Mouse (Mus musculus) CD4-positive, CD25-positive, alpha-beta regulatory T cell, adult 4 months (primary cell): ENCODE measurements around the gene Sectm1a. TPM values are rescaled to one million over a fixed set of nuclear protein-coding genes. Genes with fewer than 3 reads are reported as not detected.
"Not testable (repeated sequence)": the region's sequence is repeated elsewhere in the genome, so short reads cannot be mapped to it uniquely, and the experiment has no call there.

Experiments used
- ATAC-seq: one replicate; pipeline ENCODE4 v1.8.0; 2017
- polyA plus RNA-seq, 2 experiments: library from polyadenylated mRNA; unstranded; fragments of 100-300 nt; shearing (Covaris generic); gene quantifications; one replicate each; pipeline ENCODE4 v1.2.1; 2017

Sectm1a gene
- polyA plus RNA-seq, 2 experiments from 2014 or later = not detected

GRCm38 (mm10) chr11:121047826-121048399 is 33.1 kb downstream of the Sectm1a start:
- no peak for ATAC-seq

- no peak for ATAC-seq
Measured at GRCm38 (mm10) chr11:121045286-121045685, 35.7 kb downstream of the Sectm1a start.

GRCm38 (mm10) chr11:121043025-121043424 is 38.0 kb downstream of the Sectm1a start:
- not testable (repeated sequence) for ATAC-seq

GRCm38 (mm10) chr11:121042480-121042879 is 38.5 kb downstream of the Sectm1a start:
- no peak for ATAC-seq

GRCm38 (mm10) chr11:121041636-121042035 is 39.4 kb downstream of the Sectm1a start:
- no peak for ATAC-seq

- ATAC-seq = peak; percentile 50
Measured at GRCm38 (mm10) chr11:121041212-121041611, 39.8 kb downstream of the Sectm1a start.

GRCm38 (mm10) chr11:121039302-121039701 is 41.7 kb downstream of the Sectm1a start, which contains the start of gene Cd7:
Cd7 (minus strand) TSS chr11:121039418.
- ATAC-seq = peak; percentile 80

- peak; percentile 62 for ATAC-seq
Measured at GRCm38 (mm10) chr11:121038366-121039240, 42.4 kb downstream of the Sectm1a start.

- ATAC-seq = no peak
Measured at GRCm38 (mm10) chr11:121033118-121033517, 47.9 kb downstream of the Sectm1a start.

- no peak for ATAC-seq
Measured at GRCm38 (mm10) chr11:121027259-121027658, 53.8 kb downstream of the Sectm1a start.

- ATAC-seq = no peak
Measured at GRCm38 (mm10) chr11:121024163-121024562, 56.9 kb downstream of the Sectm1a start.

GRCm38 (mm10) chr11:121019501-121019900 is 61.5 kb downstream of the Sectm1a start:
- no peak for ATAC-seq

GRCm38 (mm10) chr11:121017703-121018102 is 63.3 kb downstream of the Sectm1a start:
- no peak for ATAC-seq

Other genes with a start within 250 kb of the Sectm1a start
- 1 to 10 TPM in 1 of 2 experiments, under 1 TPM in 1; 0.12 to 1.1 TPM for gene Ccdc57, start 148.3 kb downstream of the Sectm1a start, polyA plus RNA-seq
- 1 to 10 TPM; 3.5 to 5.3 TPM for gene Slc16a3, start 132.7 kb downstream of the Sectm1a start, polyA plus RNA-seq
- gene Csnk1d, start 89.9 kb downstream of the Sectm1a start, polyA plus RNA-seq = 10 to 100 TPM; 50.4 to 78.2 TPM
- 10 to 100 TPM; 79.5 to 90.2 TPM for gene Cd7, start 41.8 kb downstream of the Sectm1a start, polyA plus RNA-seq
- not detected for gene Sectm1b, start 17.7 kb downstream of the Sectm1a start, polyA plus RNA-seq
- not detected for gene Tex19.2, start 37.5 kb upstream of the Sectm1a start, polyA plus RNA-seq
- gene Tex19.1, start 64.9 kb upstream of the Sectm1a start, polyA plus RNA-seq = under 1 TPM in 1 of 2 experiments, not detected in 1; 0.24 TPM
- gene Uts2r, start 79.1 kb upstream of the Sectm1a start, polyA plus RNA-seq = not detected
- gene Hexdc, start 123.2 kb upstream of the Sectm1a start, polyA plus RNA-seq = 1 to 10 TPM; 2.3 to 3.1 TPM
- 1 to 10 TPM; 7.8 to 8.8 TPM for gene Ogfod3, start 123.5 kb upstream of the Sectm1a start, polyA plus RNA-seq
- 100 to 1,000 TPM; 103 to 150 TPM for gene Cybc1, start 148.1 kb upstream of the Sectm1a start, polyA plus RNA-seq
- gene Narf, start 156.0 kb upstream of the Sectm1a start, polyA plus RNA-seq = 10 to 100 TPM; 30.1 to 41.9 TPM
- gene Foxk2, start 178.8 kb upstream of the Sectm1a start, polyA plus RNA-seq = 1 to 10 TPM; 4.1 to 6.1 TPM